Mouse (Mus musculus) MEL (cell line): ENCODE measurements at regions not wholly inside any gene's neighbourhood (a gene's known extent, or its start where the extent isn't known, plus 50 kb on each side); places are given as distances from the start of the nearest gene placed in this dataset.

Experiments
- DNase-seq: peaks from one replicate; pipeline ENCODE4 v3.0.0; 2011; ENCODE audit warnings: low read depth, low spot score
- H3K27ac ChIP-seq: 2 replicates; pipeline ENCODE4 v1.5.1; 2012; ENCODE audit warnings: low read depth, mild to moderate bottlenecking, control low read depth, low read length, moderate library complexity; ENCODE audit not compliant: control insufficient read depth
- H3K27me3 ChIP-seq, 2 experiments: fragments of 150-350 bp in 1 of 2; sonication (generic) in 1 of 2; 2 replicates each; pipeline ENCODE4 v1.6.1; 2012; ENCODE audit warnings: low read length in 2 of 2, mild to moderate bottlenecking in 2 of 2, improper control_type of control experiment in 1 of 2, moderate library complexity in 1 of 2; ENCODE audit not compliant: insufficient read depth in 2 of 2, control insufficient read depth in 1 of 2
- H3K36me3 ChIP-seq, 2 experiments: 2 replicates each; pipeline ENCODE4 v1.6.1; 2012 to 2014; ENCODE audit warnings: low read length in 2 of 2, improper control_type of control experiment in 1 of 2, inconsistent platforms in 1 of 2, mild to moderate bottlenecking in 1 of 2; ENCODE audit not compliant: insufficient read depth in 2 of 2, control insufficient read depth in 1 of 2
- H3K4me1 ChIP-seq, 2 experiments: fragments of 150-350 bp in 1 of 2; sonication (generic) in 1 of 2; 2 replicates each; pipeline ENCODE4 v1.6.1; 2012; ENCODE audit warnings: low read length in 2 of 2, improper control_type of control experiment in 1 of 2, mild to moderate bottlenecking in 1 of 2; ENCODE audit not compliant: insufficient read depth in 2 of 2, control insufficient read depth in 1 of 2
- H3K4me3 ChIP-seq, 2 experiments: fragments of 150-350 bp in 1 of 2; sonication (generic) in 1 of 2; 2 replicates each; pipeline ENCODE4 v1.5.1; 2012; ENCODE audit warnings: low read depth in 2 of 2, low read length in 2 of 2, mild to moderate bottlenecking in 2 of 2, moderate library complexity in 2 of 2, control low read depth in 1 of 2, improper control_type of control experiment in 1 of 2; ENCODE audit not compliant: control insufficient read depth in 1 of 2, insufficient read depth in 1 of 2
- H3K79me2 ChIP-seq: 2 replicates; pipeline ENCODE4 v1.6.1; 2012; ENCODE audit warnings: mild to moderate bottlenecking, low read length, moderate library complexity; ENCODE audit not compliant: control insufficient read depth, poor library complexity, insufficient read depth
- H3K9ac ChIP-seq: 2 replicates; pipeline ENCODE4 v1.6.1; 2012; ENCODE audit warnings: low read depth, mild to moderate bottlenecking, control low read depth, low read length, moderate library complexity; ENCODE audit not compliant: control insufficient read depth, poor library complexity, severe bottlenecking
- H3K9me3 ChIP-seq: fragments of 150-350 bp; sonication (generic); replicated peaks from 2 replicates; pipeline ENCODE4 v1.6.1; 2012; ENCODE audit warnings: mild to moderate bottlenecking, low read length, improper control_type of control experiment, moderate library complexity; ENCODE audit not compliant: insufficient read depth
- CHD2 ChIP-seq: IDR thresholded peaks from 2 replicates; pipeline ENCODE4 v1.6.1; 2011; ENCODE audit warnings: low read length, improper control_type of control experiment
- CTCF ChIP-seq, 3 experiments: IDR thresholded peaks in 2 of 3; conservative IDR thresholded peaks in 1 of 3; 2 replicates each; pipeline ENCODE4 v1.5.1; 2011 to 2012; ENCODE audit warnings: low read length in 3 of 3, low read depth in 2 of 3, mild to moderate bottlenecking in 2 of 3, improper control_type of control experiment in 1 of 3, inconsistent platforms in 1 of 3, mixed read lengths in 1 of 3, moderate library complexity in 1 of 3; ENCODE audit not compliant: control insufficient read depth in 1 of 3, insufficient read depth in 1 of 3, poor library complexity in 1 of 3, severe bottlenecking in 1 of 3
- E2F4 ChIP-seq: IDR thresholded peaks from 2 replicates; pipeline ENCODE4 v1.6.1; 2011; ENCODE audit warnings: low read depth, low read length, improper control_type of control experiment, borderline replicate concordance
- ELF1 ChIP-seq: IDR thresholded peaks from 2 replicates; pipeline ENCODE4 v1.6.1; 2014; ENCODE audit warnings: low read depth, mild to moderate bottlenecking, inconsistent platforms, low read length, improper control_type of control experiment, moderate library complexity
- GABPA ChIP-seq: IDR thresholded peaks from 2 replicates; pipeline ENCODE4 v1.6.1; 2012; ENCODE audit warnings: low read depth, mild to moderate bottlenecking, inconsistent platforms, low read length, improper control_type of control experiment, moderate library complexity
- GATA1 ChIP-seq: IDR thresholded peaks from 2 replicates; pipeline ENCODE4 v1.6.1; 2011; ENCODE audit warnings: low read depth, low read length, improper control_type of control experiment
- JUND ChIP-seq: IDR thresholded peaks from 2 replicates; pipeline ENCODE4 v1.6.1; 2011; ENCODE audit warnings: low read depth, mild to moderate bottlenecking, improper control_type of control experiment, low read length
- MAX ChIP-seq: IDR thresholded peaks from 2 replicates; pipeline ENCODE4 v1.6.1; 2011; ENCODE audit warnings: low read length, improper control_type of control experiment
- MAZ ChIP-seq: IDR thresholded peaks from 2 replicates; pipeline ENCODE4 v1.6.1; 2012; ENCODE audit warnings: low read depth, mild to moderate bottlenecking, inconsistent platforms, low read length, improper control_type of control experiment
- MEF2A ChIP-seq: IDR thresholded peaks from 2 replicates; pipeline ENCODE4 v1.6.1; 2014; ENCODE audit warnings: low read depth, mild to moderate bottlenecking, inconsistent platforms, low read length, improper control_type of control experiment; ENCODE audit not compliant: poor library complexity, insufficient replicate concordance, severe bottlenecking; ENCODE audit errors: extremely low read depth
- MXI1 ChIP-seq: IDR thresholded peaks from 2 replicates; pipeline ENCODE4 v1.6.1; 2011; ENCODE audit warnings: mild to moderate bottlenecking, low read depth, low read length, improper control_type of control experiment
- MYB ChIP-seq: IDR thresholded peaks from 2 replicates; pipeline ENCODE4 v1.6.1; 2011; ENCODE audit warnings: mild to moderate bottlenecking, low read depth, low read length, improper control_type of control experiment
- NRF1 ChIP-seq: IDR thresholded peaks from 2 replicates; pipeline ENCODE4 v1.6.1; 2014; ENCODE audit warnings: low read depth, mild to moderate bottlenecking, inconsistent platforms, low read length, improper control_type of control experiment, moderate library complexity; ENCODE audit not compliant: poor library complexity, insufficient read depth, severe bottlenecking
- POLR2A ChIP-seq, 2 experiments: IDR thresholded peaks; 2 replicates each; pipeline ENCODE4 v1.6.1; 2011 to 2012; ENCODE audit warnings: low read length in 2 of 2, mild to moderate bottlenecking in 2 of 2, control low read depth in 1 of 2, improper control_type of control experiment in 1 of 2, low read depth in 1 of 2, moderate library complexity in 1 of 2; ENCODE audit not compliant: control insufficient read depth in 1 of 2, insufficient read depth in 1 of 2, poor library complexity in 1 of 2
- POLR2AphosphoS5 ChIP-seq: IDR thresholded peaks from 2 replicates; pipeline ENCODE4 v1.6.1; 2012; ENCODE audit warnings: low read depth, borderline replicate concordance, mild to moderate bottlenecking, inconsistent platforms, low read length, moderate library complexity, mixed read lengths
- RAD21 ChIP-seq: IDR thresholded peaks from 2 replicates; pipeline ENCODE4 v1.6.1; 2011; ENCODE audit warnings: mild to moderate bottlenecking, low read depth, low read length, improper control_type of control experiment
- TAL1 ChIP-seq: IDR thresholded peaks from 2 replicates; pipeline ENCODE4 v1.6.1; 2012; ENCODE audit warnings: mild to moderate bottlenecking, inconsistent platforms, low read length, moderate library complexity, mixed read lengths
- UBTF ChIP-seq: IDR thresholded peaks from 2 replicates; pipeline ENCODE4 v1.6.1; 2012; ENCODE audit warnings: low read depth, mild to moderate bottlenecking, inconsistent platforms, low read length, improper control_type of control experiment, moderate library complexity, borderline replicate concordance; ENCODE audit not compliant: insufficient read depth
- USF2 ChIP-seq, 2 experiments: IDR thresholded peaks; 2 replicates each; pipeline ENCODE4 v1.6.1; 2011 to 2012; ENCODE audit warnings: improper control_type of control experiment in 2 of 2, low read length in 2 of 2, borderline replicate concordance in 1 of 2, inconsistent platforms in 1 of 2, low read depth in 1 of 2, mild to moderate bottlenecking in 1 of 2; ENCODE audit not compliant: insufficient read depth in 1 of 2
- ZC3H11A ChIP-seq: IDR thresholded peaks from 2 replicates; pipeline ENCODE4 v1.6.1; 2012; ENCODE audit warnings: low read depth, mild to moderate bottlenecking, inconsistent platforms, low read length, improper control_type of control experiment
- ZKSCAN1 ChIP-seq: IDR thresholded peaks from 2 replicates; pipeline ENCODE4 v1.6.1; 2012; ENCODE audit warnings: low read depth, mild to moderate bottlenecking, inconsistent platforms, low read length, improper control_type of control experiment, moderate library complexity
- ZMIZ1 ChIP-seq: IDR thresholded peaks from 2 replicates; pipeline ENCODE4 v1.6.1; 2012; ENCODE audit warnings: low read depth, mild to moderate bottlenecking, inconsistent platforms, low read length, improper control_type of control experiment, moderate library complexity

DNA sequence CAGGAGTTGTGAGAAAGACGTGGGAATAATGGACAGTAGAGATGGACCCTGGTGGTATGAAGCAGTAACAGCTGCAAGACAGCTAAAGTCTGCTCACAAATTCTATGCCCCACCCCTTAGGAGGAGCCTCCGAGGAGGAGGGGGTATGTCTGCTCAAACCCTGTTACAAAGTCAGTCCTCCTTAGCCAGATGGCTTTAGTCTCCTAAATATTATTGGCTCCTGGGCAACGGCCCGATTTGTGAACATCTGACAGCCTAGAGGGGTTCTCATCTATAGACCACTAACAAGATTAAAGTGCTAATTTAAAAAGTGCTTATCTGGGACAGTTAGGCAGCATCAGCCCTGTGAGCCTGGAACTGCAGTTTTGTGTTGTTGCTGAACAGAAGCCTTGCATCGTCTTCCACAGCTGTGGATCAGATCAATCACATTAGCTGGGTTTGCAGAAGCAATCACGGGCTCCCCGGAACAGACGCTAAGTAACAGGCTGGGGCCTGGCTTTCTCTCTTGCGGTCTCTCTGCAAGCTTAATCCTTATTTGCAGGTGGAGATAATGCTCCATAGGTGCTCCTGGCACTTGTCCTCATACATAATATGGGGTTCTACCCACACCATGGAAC lies 339.3 kb downstream of the Rnf144a start:
- H3K27ac ChIP-seq = no peak overlapping the region
- no peak overlapping the region for H3K4me3 ChIP-seq
- no peaks in the 10 kb centered on the region for H3K4me1 ChIP-seq
- TF ChIP-seq CTCF (IDR thresholded peaks at IDR 0.05 in 2 of 3, conservative IDR thresholded peaks at IDR 0.05 in 1 of 3; ENCODE audit: control insufficient read depth in 1 of 3, insufficient read depth in 1 of 3, low read depth in 2 of 3, low read length in 3 of 3, poor library complexity in 1 of 3, severe bottlenecking in 1 of 3) (no peak), ELF1 (no peak), NRF1 (no peak), E2F4 (no peak), UBTF (no peak)
- H3K9me3 ChIP-seq = no peaks in the 10 kb centered on the region
- H3K27me3 ChIP-seq = no peaks in the 10 kb centered on the region
- no peaks in the 10 kb centered on the region for H3K36me3 ChIP-seq
- no peak for DNase-seq
- H3K79me2 ChIP-seq = no peaks in the 10 kb centered on the region
- H3K9ac ChIP-seq = no peak overlapping the region

DNA sequence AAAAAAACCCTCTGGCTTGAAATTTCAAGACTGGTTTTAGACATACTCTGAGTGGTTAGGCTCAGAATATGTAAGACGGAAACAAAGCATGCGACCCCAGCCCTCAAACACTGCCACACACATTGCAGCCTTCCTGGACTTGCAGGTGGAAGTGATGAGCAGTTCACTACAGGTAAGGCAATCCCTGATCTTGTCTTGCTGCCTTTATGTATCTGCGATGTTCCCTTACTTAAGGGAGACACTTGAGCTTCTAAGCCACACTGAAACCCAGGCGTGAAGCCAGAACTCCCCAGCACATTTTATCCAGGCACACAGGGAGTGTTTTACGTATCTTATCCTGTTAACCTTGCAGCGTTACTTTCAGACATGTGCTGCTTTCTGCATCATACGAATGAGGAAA lies 342.9 kb downstream of the Rnf144a start:
- no peaks in the 10 kb centered on the region for H3K9me3 ChIP-seq
- no peak overlapping the region for H3K4me3 ChIP-seq
- no peak overlapping the region for H3K9ac ChIP-seq
- H3K4me1 ChIP-seq = no peaks in the 10 kb centered on the region
- no peak overlapping the region for H3K27ac ChIP-seq
- no peak for DNase-seq
- H3K36me3 ChIP-seq = no peaks in the 10 kb centered on the region
- H3K79me2 ChIP-seq = no peaks in the 10 kb centered on the region
- no peaks in the 10 kb centered on the region for H3K27me3 ChIP-seq
- TF ChIP-seq MEF2A (no peak), CHD2 (no peak), GABPA (no peak), MYB (no peak), RAD21 (no peak), USF2 (IDR thresholded peaks at IDR 0.05; ENCODE audit: borderline replicate concordance in 1 of 2, insufficient read depth in 1 of 2, low read depth in 1 of 2, low read length in 2 of 2) (no peak), JUND (no peak), MAX (no peak), MAZ (no peak), TAL1 (no peak), ZKSCAN1 (no peak), POLR2A (IDR thresholded peaks at IDR 0.05; ENCODE audit: control insufficient read depth in 1 of 2, insufficient read depth in 1 of 2, low read depth in 1 of 2, low read length in 2 of 2, poor library complexity in 1 of 2) (no peak), ZMIZ1 (no peak), MXI1 (no peak), ZC3H11A (no peak), ELF1 (no peak), POLR2AphosphoS5 (no peak), GATA1 (no peak)
- TF ChIP-seq, all 39 proteins: peak for 0
